Mouse (Mus musculus) heart, embryonic 14.5 days (tissue): ENCODE data around the gene Ugt1a9. TPM values are rescaled to one million over a fixed set of nuclear protein-coding genes. Genes with fewer than 3 reads are reported as not detected.
"Not testable (repeated sequence)": the region's sequence is repeated elsewhere in the genome, so short reads cannot be mapped to it uniquely, and the experiment has no call there.

Experiments
- ATAC-seq: fragments of 200-750 bp; cut with Nextera tagmentation; 2 replicates; pipeline ENCODE4 v1.8.0; 2017; ENCODE audit warnings: low read depth, moderate TSS enrichment; ENCODE audit not compliant: insufficient number of reproducible peaks, insufficient read depth, low FRiP score
- H3K27ac ChIP-seq, 2 experiments: fragments of 200-500 bp in 1 of 2; fragments of 300-500 bp in 1 of 2; sonication (generic) in 1 of 2; replicated peaks in 1 of 2; 2 replicates each; pipeline ENCODE4 v1.5.1; 2012 to 2014; ENCODE audit warnings: low read depth in 2 of 2, low read length in 2 of 2, control low read depth in 1 of 2, mild to moderate bottlenecking in 1 of 2, mixed read lengths in 1 of 2; ENCODE audit not compliant: control insufficient read depth in 1 of 2, insufficient read depth in 1 of 2
- H3K27me3 ChIP-seq: fragments of 300-500 bp; sonication (generic); 2 replicates; pipeline ENCODE4 v1.6.1; 2014; ENCODE audit warnings: mild to moderate bottlenecking, low read length, control low read depth; ENCODE audit not compliant: control insufficient read depth, insufficient read depth
- H3K36me3 ChIP-seq: fragments of 300-500 bp; sonication (generic); 2 replicates; pipeline ENCODE4 v1.6.1; 2014; ENCODE audit warnings: mild to moderate bottlenecking, control low read depth, low read length, mixed read lengths; ENCODE audit not compliant: control insufficient read depth, insufficient read depth
- H3K4me1 ChIP-seq, 2 experiments: fragments of 200-500 bp in 1 of 2; fragments of 300-500 bp in 1 of 2; sonication (generic) in 1 of 2; 2 replicates each; pipeline ENCODE4 v1.6.1; 2012 to 2014; ENCODE audit warnings: low read length in 2 of 2, control low read depth in 1 of 2, mixed read lengths in 1 of 2; ENCODE audit not compliant: control insufficient read depth in 2 of 2, insufficient read depth in 2 of 2
- H3K4me2 ChIP-seq: fragments of 300-500 bp; sonication (generic); 2 replicates; pipeline ENCODE4 v1.6.1; 2014; ENCODE audit warnings: mild to moderate bottlenecking, low read length
- H3K4me3 ChIP-seq, 2 experiments: fragments of 200-500 bp in 1 of 2; fragments of 300-500 bp in 1 of 2; sonication (generic) in 1 of 2; 2 replicates each; pipeline ENCODE4 v1.5.1; 2012 to 2014; ENCODE audit warnings: low read length in 2 of 2, mild to moderate bottlenecking in 2 of 2, control low read depth in 1 of 2, low read depth in 1 of 2, moderate library complexity in 1 of 2; ENCODE audit not compliant: control insufficient read depth in 1 of 2, insufficient read depth in 1 of 2
- H3K9ac ChIP-seq: fragments of 300-500 bp; sonication (generic); 2 replicates; pipeline ENCODE4 v1.6.1; 2014; ENCODE audit warnings: mild to moderate bottlenecking, low read length
- H3K9me3 ChIP-seq: fragments of 300-500 bp; sonication (generic); 2 replicates; pipeline ENCODE4 v1.6.1; 2016; ENCODE audit warnings: low read length, control low read depth; ENCODE audit not compliant: control insufficient read depth
- WGBS: fragments of 180-500 bp; shearing (Covaris S2); extraction: QIAGEN DNeasy Blood & Tissue Kit; methylation state at CpG from one replicate; pipeline ENCODE4 v1.1.7; 2014; 5-methylcytosine and 5-hydroxymethylcytosine counted together
- polyA plus RNA-seq: library from polyadenylated mRNA; unstranded; fragments of >200 nt; fragmentation: Nextera tagmentation; extraction: Ambion mirVana; gene quantifications from 2 replicates; pipeline ENCODE4 v1.2.1, GENCODE M21; 2014

Gene Ugt1a9
- polyA plus RNA-seq, 1 experiment from 2014 or later, result not detected

DNA sequence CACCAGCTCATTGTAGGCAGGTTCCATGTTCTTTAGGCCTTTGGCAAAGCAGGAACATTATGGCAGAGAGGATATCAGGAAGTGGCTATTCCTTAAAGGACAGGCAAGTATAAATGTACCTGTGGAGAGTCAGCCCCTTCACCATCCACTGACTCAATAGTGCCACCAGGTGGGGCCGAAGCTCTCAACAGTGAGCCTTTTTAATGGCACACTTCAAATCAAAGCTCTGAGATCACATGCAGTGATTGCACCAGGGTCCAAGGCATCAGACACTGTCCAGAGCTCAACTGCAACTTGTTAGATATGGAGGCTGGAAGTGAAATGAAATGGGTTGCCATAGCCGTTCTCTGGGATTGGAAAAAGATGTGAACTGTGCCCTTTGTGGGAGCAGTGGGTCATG lies 74.7 kb downstream of the Ugt1a9 start:
- ATAC-seq, H3K9ac ChIP-seq, H3K4me3 ChIP-seq, H3K4me1 ChIP-seq, H3K27ac ChIP-seq, H3K9me3 ChIP-seq, H3K27me3 ChIP-seq, H3K36me3 ChIP-seq, H3K4me2 ChIP-seq: not testable (repeated sequence)
- 70% methylated on average over 2 of the region's 2 CpGs for WGBS

DNA sequence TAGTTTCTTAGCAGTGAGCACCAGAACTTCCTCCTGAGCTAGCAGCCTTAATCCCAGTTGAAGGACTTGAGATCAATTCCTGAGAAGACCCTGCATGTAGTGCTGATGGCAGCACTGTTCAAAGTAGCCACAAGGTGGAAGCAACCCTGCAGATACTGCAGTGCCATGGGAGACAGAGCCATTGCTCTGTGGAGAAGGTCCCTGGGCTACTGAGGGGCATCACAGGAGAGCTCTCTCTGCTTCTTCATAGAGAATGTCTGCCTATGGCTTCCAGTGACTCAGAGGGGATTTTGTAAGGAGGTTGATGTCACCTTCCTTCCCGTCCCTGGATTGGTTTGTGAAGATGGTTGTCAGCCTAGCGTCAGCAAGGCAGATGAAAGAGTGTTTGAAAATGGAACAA lies 79.5 kb downstream of the Ugt1a9 start:
- H3K36me3 ChIP-seq, H3K27me3 ChIP-seq, H3K4me1 ChIP-seq, H3K27ac ChIP-seq, ATAC-seq, H3K9me3 ChIP-seq, H3K9ac ChIP-seq, H3K4me3 ChIP-seq, H3K4me2 ChIP-seq: not testable (repeated sequence)
- WGBS, result 54% methylated on average over 2 of the region's 2 CpGs

GRCm38 (mm10) chr1:88158430-88158829 lies 87.8 kb downstream of the Ugt1a9 start:
- Histone ChIP-seq H3K36me3 (no peaks in the 10 kb centered on the region), H3K9ac (no peak overlapping the region), H3K4me1 (no peaks in the 10 kb centered on the region), H3K27me3 (no peaks in the 10 kb centered on the region), H3K4me3 (no peak overlapping the region), H3K27ac (no peak overlapping the region), H3K4me2 (no peak overlapping the region), H3K9me3 (no peaks in the 10 kb centered on the region)
- 75% methylated on average over 2 of the region's 2 CpGs for WGBS
- no peak for ATAC-seq

- no peak within 1 kb of the TSS for H3K27ac ChIP-seq
- H3K27me3 ChIP-seq, result no peaks in the 10 kb centered on the region
- 0 out of 2 replicates have a peak, but pooled peaks cover 4% of the 10 kb centered on the region for H3K9me3 ChIP-seq
- no peak within 1 kb of the TSS for H3K4me2 ChIP-seq
- no peak within 1 kb of the TSS for H3K9ac ChIP-seq
- 72% methylated on average over 5 of the region's 5 CpGs for WGBS
- no peak for ATAC-seq
- H3K36me3 ChIP-seq, result no peaks in the 10 kb centered on the region
- H3K4me3 ChIP-seq, result no peak within 1 kb of the TSS
- no peaks in the 10 kb centered on the region for H3K4me1 ChIP-seq
Measured at GRCm38 (mm10) chr1:88165711-88166110, 95.1 kb downstream of the Ugt1a9 start, which contains the start of gene Ugt1a5. Gene Ugt1a5 (plus strand): TSS chr1:88166012.

DNA sequence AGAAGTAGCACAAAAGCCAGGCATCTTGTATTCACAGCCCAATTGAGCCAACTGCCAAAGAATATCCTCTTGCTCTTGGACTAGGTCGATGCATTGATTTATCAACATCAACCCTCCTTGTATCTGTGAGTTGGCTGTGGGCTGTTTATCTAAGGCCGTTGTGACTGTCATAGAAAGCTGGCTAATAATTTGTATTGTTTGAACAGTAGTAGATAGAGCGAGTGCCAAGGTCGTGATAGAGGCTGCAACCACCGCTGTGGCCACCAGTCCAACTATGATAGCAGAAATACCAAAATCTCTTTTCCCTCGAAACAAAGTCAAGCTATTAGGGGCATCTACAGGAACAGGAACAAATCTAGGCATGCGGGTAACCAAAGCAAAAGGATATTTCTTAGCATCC lies 101.6 kb downstream of the Ugt1a9 start:
- 75% methylated on average over 5 of the region's 7 CpGs for WGBS
- not testable (repeated sequence) for H3K4me1 ChIP-seq, H3K36me3 ChIP-seq, H3K27ac ChIP-seq, H3K9ac ChIP-seq, ATAC-seq, H3K4me2 ChIP-seq, H3K4me3 ChIP-seq, H3K27me3 ChIP-seq
- H3K9me3 ChIP-seq, result peaks cover 12% of the 10 kb centered on the region; the same call in 1 of the 2 replicates

GRCm38 (mm10) chr1:88179657-88180056 lies 109.1 kb downstream of the Ugt1a9 start:
- H3K4me2 ChIP-seq, result no peak overlapping the region
- no peak overlapping the region for H3K4me3 ChIP-seq
- H3K27ac ChIP-seq, result no peak overlapping the region
- no peaks in the 10 kb centered on the region for H3K4me1 ChIP-seq
- ATAC-seq, result no peak
- no peaks in the 10 kb centered on the region for H3K36me3 ChIP-seq
- H3K9ac ChIP-seq, result no peak overlapping the region
- 81% methylated on average over 1 of the region's 1 CpGs for WGBS
- no peaks in the 10 kb centered on the region for H3K27me3 ChIP-seq
- H3K9me3 ChIP-seq, result peaks cover 15% of the 10 kb centered on the region

DNA sequence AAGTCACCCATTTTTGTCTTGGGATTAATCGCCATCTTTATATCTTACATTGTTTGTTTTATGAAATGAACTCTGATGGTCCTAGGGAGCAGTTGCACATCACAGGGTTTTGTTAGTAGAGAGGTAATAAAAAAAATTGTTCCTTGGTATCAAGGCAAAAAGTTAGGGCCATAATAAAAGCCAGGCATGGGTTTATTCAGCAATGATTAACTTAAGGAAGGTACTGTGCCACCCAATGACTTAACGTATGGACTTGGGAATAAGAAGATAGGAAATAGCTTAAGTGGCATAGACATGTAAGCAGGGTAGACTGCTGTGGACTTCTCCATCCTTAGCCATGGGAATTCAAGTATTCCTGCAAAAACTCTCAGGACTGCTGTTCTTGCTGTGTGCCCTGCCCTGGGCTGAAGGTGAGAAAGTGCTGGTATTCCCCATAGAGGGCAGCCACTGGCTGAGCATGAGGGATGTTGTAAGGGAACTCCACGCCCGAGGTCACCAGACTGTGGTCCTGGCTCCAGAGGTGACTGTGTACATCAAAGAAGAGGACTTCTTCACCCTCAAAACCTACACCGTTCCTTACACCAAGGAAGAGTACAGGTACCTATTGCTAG lies 115.8 kb downstream of the Ugt1a9 start:
- Histone ChIP-seq H3K4me3 (no peak overlapping the region), H3K27me3 (no peaks in the 10 kb centered on the region), H3K27ac (no peak overlapping the region), H3K4me1 (no peaks in the 10 kb centered on the region), H3K9ac (no peak overlapping the region), H3K4me2 (no peak overlapping the region), H3K9me3 (no peaks in the 10 kb centered on the region), H3K36me3 (no peaks in the 10 kb centered on the region)
- no peak for ATAC-seq
- WGBS, result 69% methylated on average over 5 of the region's 5 CpGs

DNA sequence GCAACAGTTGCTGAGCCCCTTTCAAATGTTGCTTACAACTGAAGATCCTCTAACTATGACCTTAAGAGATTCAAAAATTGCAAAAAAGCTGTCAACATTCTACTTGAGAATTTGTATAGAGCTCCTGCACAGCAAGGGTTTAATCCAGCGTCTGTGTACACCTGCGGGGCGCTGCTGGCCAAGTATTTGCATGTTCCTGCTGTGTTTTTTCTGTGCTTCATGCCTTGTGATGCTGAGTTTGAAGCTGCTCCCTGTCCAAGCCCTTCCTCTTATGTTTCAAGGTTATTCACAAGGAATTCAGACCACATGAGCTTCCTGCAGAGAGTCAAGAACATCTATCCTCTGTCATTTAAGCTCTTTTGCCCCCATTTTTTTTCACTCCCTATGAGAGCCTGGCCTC lies 121.5 kb downstream of the Ugt1a9 start:
- Histone ChIP-seq H3K27me3 (no peaks in the 10 kb centered on the region), H3K27ac (no peak overlapping the region), H3K4me1 (no peaks in the 10 kb centered on the region), H3K4me3 (no peak overlapping the region), H3K36me3 (no peaks in the 10 kb centered on the region), H3K9ac (no peak overlapping the region), H3K4me2 (no peak overlapping the region), H3K9me3 (no peaks in the 10 kb centered on the region)
- no peak for ATAC-seq
- whole genome bisulfite sequencing, result 64% methylated on average over 3 of the region's 3 CpGs
